Mouse (Mus musculus) effector memory CD4-positive, alpha-beta T cell, adult 5 months (primary cell): ENCODE measurements around the gene Gm28047. TPM values are rescaled to one million over a fixed set of nuclear protein-coding genes. Genes with fewer than 3 reads are reported as not detected.

ENCODE experiments used
- polyA plus RNA-seq: library from polyadenylated mRNA; unstranded; fragments of 100-300 nt; shearing (Covaris generic); gene quantifications from one replicate; pipeline ENCODE4 v1.2.1, GENCODE M21; 2017

Gm28047 gene
- polyA plus RNA-seq: not detected

DNA sequence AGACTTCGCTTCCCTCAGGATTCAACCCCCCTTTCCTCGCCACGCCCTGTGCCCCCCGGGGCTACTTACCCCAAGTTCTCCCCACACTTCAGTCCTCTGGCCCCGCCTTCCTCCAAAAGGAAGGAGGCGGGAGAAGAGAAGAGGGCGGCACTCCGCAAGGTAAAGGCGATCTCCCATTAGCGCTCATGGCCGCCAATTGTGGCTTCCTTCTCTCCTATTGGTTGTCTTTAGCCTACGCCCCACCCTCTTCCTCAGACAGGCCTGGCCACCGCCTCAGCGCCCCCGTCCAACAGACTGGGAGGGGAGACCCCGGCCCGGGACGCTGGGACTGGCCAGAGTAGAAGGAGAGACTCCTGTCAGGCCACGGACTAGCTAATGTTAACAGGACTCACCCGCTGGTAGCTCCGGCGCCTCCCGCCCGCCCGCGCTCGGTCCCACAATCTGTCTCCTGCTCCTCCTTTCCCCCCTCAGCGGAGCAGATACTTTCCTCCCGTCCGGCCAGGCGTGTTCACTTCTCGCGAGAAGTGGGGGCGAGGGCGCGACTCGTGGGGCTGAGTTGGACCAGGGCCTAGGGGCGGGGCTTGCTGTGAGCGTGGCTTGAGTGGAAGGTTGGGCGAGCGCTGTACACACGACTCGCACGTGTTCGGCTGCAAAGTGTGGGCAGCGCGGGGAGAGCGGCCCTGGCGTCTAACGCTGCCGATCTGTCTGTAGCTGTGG lies at the start of gene Gm28047, which contains the start of gene Atf7:
Gene Gm28047, minus strand, starts transcription at position 98 of the 717 bp plus-strand sequence.
Gene Atf7, minus strand, starts transcription at position 495 of the 717 bp plus-strand sequence.

DNA sequence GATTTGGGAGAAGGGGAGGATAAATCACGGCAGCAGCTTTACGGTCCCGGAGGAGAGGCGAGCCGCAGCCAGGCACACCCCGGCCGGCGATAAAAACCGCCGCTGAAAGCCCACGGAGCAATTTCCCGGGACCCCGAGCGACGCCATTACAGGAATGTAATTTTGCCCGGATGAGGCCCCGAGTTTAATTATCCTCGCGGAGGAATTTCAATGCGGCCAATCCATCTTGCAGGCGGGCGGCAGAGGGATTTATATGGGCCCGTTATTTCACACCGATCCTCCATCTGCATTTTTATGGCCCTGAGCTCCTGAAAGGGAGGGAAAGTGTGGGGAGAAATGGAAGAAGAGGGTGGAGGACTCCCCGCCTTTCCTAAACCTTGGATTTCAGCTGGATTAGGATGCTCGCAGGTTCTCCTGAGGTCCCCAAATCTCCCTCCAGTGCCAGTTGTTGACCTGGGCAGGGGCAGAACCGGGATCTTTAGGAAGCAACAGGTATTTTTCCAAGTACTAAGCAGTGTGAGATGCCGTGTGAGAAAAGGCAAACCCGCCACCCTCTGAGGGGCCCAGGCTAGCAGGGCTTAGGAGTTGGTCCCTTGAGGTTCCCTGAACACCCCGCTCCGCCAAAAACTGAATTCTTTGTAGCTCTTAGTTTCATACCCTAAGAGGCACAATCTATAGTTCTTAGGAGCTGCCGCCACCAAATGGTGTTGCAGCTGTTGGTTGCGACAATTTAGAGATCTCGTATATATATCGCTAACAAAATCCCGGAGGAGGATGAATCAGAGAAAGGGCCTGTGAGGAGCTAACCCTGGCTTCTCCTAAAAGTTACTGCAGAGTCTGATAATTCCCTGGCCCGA lies 47.6 kb upstream of the Gm28047 start, which contains the start of gene Atp5g2:
Gene Atp5g2, minus strand, starts transcription at position 138 of the 857 bp plus-strand sequence.

DNA sequence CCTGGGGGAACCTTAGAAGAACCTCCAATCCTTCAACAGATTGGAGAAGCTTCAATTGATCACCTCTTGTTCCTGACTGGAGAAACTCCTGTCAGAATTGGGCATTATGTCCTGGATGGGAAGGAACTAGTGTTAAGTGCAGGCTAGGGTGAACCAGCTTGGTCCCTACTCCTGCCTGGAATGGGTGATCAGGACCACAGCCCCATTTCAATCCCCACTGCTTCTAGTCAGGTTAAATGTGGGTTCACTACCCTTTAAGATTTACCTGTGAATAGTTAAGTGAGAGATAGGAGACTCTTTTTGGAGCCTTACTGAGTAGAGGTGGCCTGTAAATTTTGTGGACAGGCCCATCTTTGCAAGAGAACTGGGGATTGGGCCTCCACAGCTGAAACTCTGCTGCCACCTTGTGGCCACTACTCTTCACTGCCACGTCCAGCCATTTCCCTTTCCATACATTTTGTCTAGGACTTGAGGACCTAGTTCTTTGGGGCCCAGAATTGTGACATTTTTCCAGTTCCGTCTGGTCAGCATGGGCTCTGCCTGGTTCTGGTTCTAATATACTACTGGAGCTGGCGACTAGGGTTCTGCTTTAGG lies 99.9 kb downstream of the Gm28047 start, which contains the start of gene Npff:
Gene Npff, minus strand, starts transcription at position 51 of the 594 bp plus-strand sequence.

DNA sequence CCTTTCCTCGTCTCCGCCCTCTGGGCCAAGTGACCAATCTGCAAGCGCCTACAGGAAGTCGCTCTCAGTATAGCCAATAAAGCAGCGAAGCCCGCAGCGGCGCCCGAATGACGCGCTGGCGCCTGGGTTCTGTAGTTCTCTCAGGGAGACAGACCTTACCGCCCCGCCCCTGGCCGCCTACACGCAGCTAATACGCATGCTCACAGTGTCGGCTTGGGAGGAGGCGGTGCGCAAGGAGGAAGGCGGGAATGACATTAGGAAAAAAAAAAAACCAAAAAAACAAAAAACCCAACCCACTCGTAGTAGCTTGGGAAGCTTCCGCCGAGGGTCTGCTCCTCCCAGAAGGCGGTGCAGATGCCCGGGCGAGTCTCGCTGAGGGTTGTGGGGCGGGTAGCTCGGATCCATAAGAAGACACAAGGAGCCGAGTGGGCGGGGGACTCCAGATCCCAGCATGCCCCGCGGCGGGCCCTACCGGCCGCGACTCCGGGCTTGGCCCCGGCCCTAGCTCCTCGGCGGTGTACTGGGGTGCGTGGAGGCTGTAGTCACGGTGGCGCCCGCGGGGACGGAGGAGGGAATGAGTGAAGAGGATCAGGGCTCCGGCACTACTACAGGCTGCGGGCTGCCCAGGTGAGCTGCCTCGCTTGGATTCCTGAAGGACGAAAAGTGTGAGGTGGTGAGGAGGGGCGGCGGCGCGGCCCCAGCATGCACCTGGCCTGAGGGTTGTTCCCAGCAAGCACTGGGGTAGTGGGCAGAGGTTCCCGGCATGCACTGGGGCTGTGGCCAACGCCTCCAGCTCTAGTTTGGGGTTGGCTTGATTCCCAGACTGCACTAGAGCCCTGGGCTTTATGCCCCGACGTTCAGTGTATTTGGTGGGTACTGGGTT lies 106.7 kb downstream of the Gm28047 start, which contains the start of gene Tarbp2:
Gene Tarbp2, plus strand, starts transcription at position 217 of the 883 bp plus-strand sequence.

DNA sequence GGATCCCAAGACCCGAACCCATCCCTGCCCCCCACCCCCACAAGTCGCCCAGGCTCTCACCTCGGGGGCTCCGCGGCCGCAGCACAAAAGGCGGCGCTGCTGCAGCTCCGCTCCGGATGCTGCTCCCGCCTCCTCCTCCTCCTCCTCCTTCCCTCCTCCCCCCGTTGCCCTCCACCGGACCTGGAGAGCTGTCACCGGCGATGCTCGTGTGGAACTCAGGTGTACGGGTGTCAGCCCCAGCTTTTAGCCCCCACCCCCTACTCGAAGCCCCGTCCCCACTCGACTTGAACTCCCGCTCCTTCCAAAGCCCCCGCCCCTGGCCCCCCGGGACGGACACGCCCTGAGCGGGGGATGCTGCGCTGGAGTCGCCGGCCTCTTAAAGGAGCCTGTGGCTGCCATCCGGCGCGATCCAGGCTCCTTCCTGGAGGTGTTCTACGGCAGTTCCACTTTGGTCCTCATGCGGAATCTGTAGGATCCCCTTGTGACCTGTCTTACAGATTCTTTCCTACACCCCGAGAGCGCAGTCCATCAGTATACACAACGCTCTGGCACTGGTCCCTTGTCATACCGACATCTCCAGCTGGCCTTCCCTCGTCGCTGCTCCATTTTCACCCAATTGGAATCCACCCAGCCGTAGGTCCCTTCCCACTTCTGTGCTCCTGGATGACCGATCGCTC lies 108.0 kb downstream of the Gm28047 start, which contains the start of gene Map3k12:
Gene Map3k12, minus strand, starts transcription at position 337 of the 677 bp plus-strand sequence.

DNA sequence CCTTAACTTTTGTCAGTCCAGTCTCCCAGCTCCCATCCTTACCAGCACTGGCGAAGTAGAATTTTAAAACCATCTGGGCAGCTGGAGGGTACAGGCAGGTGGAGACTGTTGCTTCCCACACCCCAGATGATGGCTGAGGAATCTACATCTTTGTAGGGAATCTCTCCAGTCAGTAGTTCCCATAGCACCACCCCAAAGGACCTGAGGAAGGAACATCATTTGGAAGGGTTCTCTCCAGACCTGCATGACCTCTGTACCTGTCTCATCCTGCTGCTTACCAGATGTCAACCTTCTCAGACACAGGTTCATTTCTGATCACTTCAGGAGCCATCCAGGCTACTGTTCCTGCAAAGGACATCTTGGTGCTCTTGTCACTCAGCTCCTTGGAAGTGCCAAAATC lies 121.4 kb downstream of the Gm28047 start, which contains the start of gene Gm10337:
Gene Gm10337, plus strand, starts transcription at position 276 of the 400 bp plus-strand sequence.

Other genes with a start within 250 kb of the Gm28047 start
- gene Sp1, start 218.9 kb downstream of the Gm28047 start, polyA plus RNA-seq: 21.4 TPM
- 1.2 TPM for gene Amhr2, start 179.7 kb downstream of the Gm28047 start, polyA plus RNA-seq
- 564 TPM for gene Prr13, start 166.0 kb downstream of the Gm28047 start, polyA plus RNA-seq
- 94.6 TPM for gene Pcbp2, start 154.5 kb downstream of the Gm28047 start, polyA plus RNA-seq
- gene Gm10337, start 121.3 kb downstream of the Gm28047 start, polyA plus RNA-seq: not detected
- gene Map3k12, start 108.0 kb downstream of the Gm28047 start, polyA plus RNA-seq: 7.1 TPM
- 61.1 TPM for gene Tarbp2, start 106.9 kb downstream of the Gm28047 start, polyA plus RNA-seq
- gene Npff, start 100.1 kb downstream of the Gm28047 start, polyA plus RNA-seq: 5.1 TPM
- gene Atf7, start 397 bp upstream of the Gm28047 start, polyA plus RNA-seq: 37.6 TPM
- 13.2 TPM for gene Atp5g2, start 47.3 kb upstream of the Gm28047 start, polyA plus RNA-seq
- 29.2 TPM for gene Calcoco1, start 97.1 kb upstream of the Gm28047 start, polyA plus RNA-seq